Mouse (Mus musculus) heart, postnatal 36 days (tissue): ENCODE data around the gene Tmem186. TPM values are rescaled to one million over a fixed set of nuclear protein-coding genes. Genes with fewer than 3 reads are reported as not detected.
A peak's percentile ranks its signal among the peaks of the same experiment; 100 is the strongest.

ENCODE experiments used
- DNase-seq, 2 experiments: peaks; one replicate each; pipeline ENCODE4 v3.0.0; 2021 to 2022
- intact Hi-C: fragments of 180-260 bp; cut with DNase I; formaldehyde crosslinking; loops from one replicate; pipeline ENCODE4 v1.15.1; 2025
- total RNA-seq, 2 experiments: library from RNA; stranded (reverse); gene quantifications; 2 replicates each; pipeline ENCODE4 v1.2.3; 2021

Gene Tmem186
- total RNA-seq, 2 experiments from 2014 or later: 16.7 to 16.8 TPM

GRCm38 (mm10) chr16:8667814-8668213 is 30.3 kb upstream of the Tmem186 start:
- peak in 1 of 2 experiments; percentile 26 for DNase-seq
- intact Hi-C loops: no loop called here

- intact Hi-C loops: no loop called here
- peak; percentile 33 to 49 for DNase-seq
Measured at GRCm38 (mm10) chr16:8667261-8667660, 29.7 kb upstream of the Tmem186 start.

- DNase-seq: peak; percentile 51 to 62
- intact Hi-C loops: no loop called here
Measured at GRCm38 (mm10) chr16:8666452-8666851, 28.9 kb upstream of the Tmem186 start.

GRCm38 (mm10) chr16:8665367-8665766 is 27.9 kb upstream of the Tmem186 start:
- DNase-seq: no peak
- intact Hi-C loops: no loop called here

- intact Hi-C loops: no loop called here
- peak in 1 of 2 experiments; percentile 27 for DNase-seq
Measured at GRCm38 (mm10) chr16:8663606-8664539, 26.4 kb upstream of the Tmem186 start.

GRCm38 (mm10) chr16:8663022-8663421 is 25.5 kb upstream of the Tmem186 start:
- DNase-seq: no peak
- intact Hi-C loops: no loop called here

GRCm38 (mm10) chr16:8658764-8659163 is 21.3 kb upstream of the Tmem186 start:
- intact Hi-C loops: no loop called here
- DNase-seq: peak in 1 of 2 experiments; percentile 40

GRCm38 (mm10) chr16:8658349-8658748 is 20.8 kb upstream of the Tmem186 start:
- intact Hi-C loops: no loop called here
- DNase-seq: no peak

GRCm38 (mm10) chr16:8656256-8656655 is 18.7 kb upstream of the Tmem186 start:
- no peak for DNase-seq
- intact Hi-C loops: no loop called here

GRCm38 (mm10) chr16:8655599-8655998 is 18.1 kb upstream of the Tmem186 start:
- no peak for DNase-seq
- intact Hi-C loops: no loop called here

GRCm38 (mm10) chr16:8655108-8655507 is 17.6 kb upstream of the Tmem186 start:
- intact Hi-C loops: no loop called here
- no peak for DNase-seq

- intact Hi-C loops: no loop called here
- no peak for DNase-seq
Measured at GRCm38 (mm10) chr16:8650007-8650406, 12.5 kb upstream of the Tmem186 start.

GRCm38 (mm10) chr16:8645546-8645945 is 8.0 kb upstream of the Tmem186 start:
- no peak for DNase-seq
- intact Hi-C loops: no loop called here

GRCm38 (mm10) chr16:8643855-8644254 is 6.3 kb upstream of the Tmem186 start:
- intact Hi-C loops: loop anchor here (1.0 kb wide), 1 partner anchor 30 kb away; no protein-coding TSS in a partner anchor
- peak in 1 of 2 experiments; percentile 48 for DNase-seq

GRCm38 (mm10) chr16:8639466-8640191 is 2.1 kb upstream of the Tmem186 start:
- no peak for DNase-seq
- intact Hi-C loops: loop anchor here (5.0 to 10.0 kb wide), 2 partner anchors 145 to 188 kb away; no protein-coding TSS in a partner anchor

GRCm38 (mm10) chr16:8638131-8638530 is 619 bp upstream of the Tmem186 start:
- no peak for DNase-seq
- intact Hi-C loops: loop anchor here (5.0 to 10.0 kb wide), 2 partner anchors 143 to 189 kb away; no protein-coding TSS in a partner anchor

- intact Hi-C loops: loop anchor here (5.0 to 10.0 kb wide), 2 partner anchors 142 to 190 kb away; no protein-coding TSS in a partner anchor
- DNase-seq: no peak
Measured at GRCm38 (mm10) chr16:8636867-8637216, 670 bp downstream of the Tmem186 start.

GRCm38 (mm10) chr16:8631428-8631827 is 6.1 kb downstream of the Tmem186 start:
- intact Hi-C loops: loop anchor here (10.0 kb wide), 1 partner anchor 137 kb away; no protein-coding TSS in a partner anchor
- DNase-seq: no peak

GRCm38 (mm10) chr16:8630419-8630818 is 7.1 kb downstream of the Tmem186 start:
- intact Hi-C loops: loop anchor here (10.0 kb wide), 1 partner anchor 136 kb away; no protein-coding TSS in a partner anchor
- no peak for DNase-seq

GRCm38 (mm10) chr16:8620315-8621115 is 17.0 kb downstream of the Tmem186 start:
- no peak for DNase-seq
- intact Hi-C loops: no loop called here
